Mouse (Mus musculus) testis, adult 2 months (tissue): ENCODE results near the gene Ndufs3. TPM values are rescaled to one million over a fixed set of nuclear protein-coding genes. Genes with fewer than 3 reads are reported as not detected.
A peak's percentile ranks its signal among the peaks of the same experiment; 100 is the strongest.

Source experiments
- H3K27ac ChIP-seq: fragments of 200-500 bp; 2 replicates; pipeline ENCODE4 v1.5.1; 2012; ENCODE audit warnings: low read depth, low read length; ENCODE audit not compliant: control insufficient read depth, insufficient read depth
- H3K27me3 ChIP-seq: fragments of 200-500 bp; 2 replicates; pipeline ENCODE4 v1.6.1; 2012; ENCODE audit warnings: mild to moderate bottlenecking, low read length, moderate library complexity; ENCODE audit not compliant: control insufficient read depth, insufficient read depth
- H3K36me3 ChIP-seq: fragments of 200-500 bp; 2 replicates; pipeline ENCODE4 v1.6.1; 2012; ENCODE audit warnings: mild to moderate bottlenecking, low read length; ENCODE audit not compliant: control insufficient read depth, insufficient read depth
- H3K4me1 ChIP-seq: fragments of 200-500 bp; 2 replicates; pipeline ENCODE4 v1.6.1; 2012; ENCODE audit warnings: low read length; ENCODE audit not compliant: control insufficient read depth, insufficient read depth
- H3K4me3 ChIP-seq: fragments of 200-500 bp; 2 replicates; pipeline ENCODE4 v1.5.1; 2012; ENCODE audit warnings: low read depth, mild to moderate bottlenecking, low read length, moderate library complexity, mixed read lengths; ENCODE audit not compliant: control insufficient read depth
- CTCF ChIP-seq: fragments of 200-500 bp; IDR thresholded peaks from 2 replicates; pipeline ENCODE4 v1.5.1; 2012; ENCODE audit warnings: low read depth, mild to moderate bottlenecking, inconsistent platforms, low read length, moderate library complexity; ENCODE audit not compliant: control insufficient read depth, insufficient read depth, insufficient replicate concordance
- POLR2A ChIP-seq: fragments of 200-500 bp; IDR thresholded peaks from 2 replicates; pipeline ENCODE4 v1.6.1; 2012; ENCODE audit warnings: low read depth, mild to moderate bottlenecking, inconsistent platforms, low read length, moderate library complexity; ENCODE audit not compliant: control insufficient read depth
- polyA plus RNA-seq: library from polyadenylated mRNA; depleted of rRNA; stranded (reverse); fragments of >200 nt; gene quantifications from 2 replicates; pipeline ENCODE4 v1.2.3, GENCODE M21; 2012

Gene Ndufs3
- polyA plus RNA-seq, 1 experiment, result 170 TPM

DNA sequence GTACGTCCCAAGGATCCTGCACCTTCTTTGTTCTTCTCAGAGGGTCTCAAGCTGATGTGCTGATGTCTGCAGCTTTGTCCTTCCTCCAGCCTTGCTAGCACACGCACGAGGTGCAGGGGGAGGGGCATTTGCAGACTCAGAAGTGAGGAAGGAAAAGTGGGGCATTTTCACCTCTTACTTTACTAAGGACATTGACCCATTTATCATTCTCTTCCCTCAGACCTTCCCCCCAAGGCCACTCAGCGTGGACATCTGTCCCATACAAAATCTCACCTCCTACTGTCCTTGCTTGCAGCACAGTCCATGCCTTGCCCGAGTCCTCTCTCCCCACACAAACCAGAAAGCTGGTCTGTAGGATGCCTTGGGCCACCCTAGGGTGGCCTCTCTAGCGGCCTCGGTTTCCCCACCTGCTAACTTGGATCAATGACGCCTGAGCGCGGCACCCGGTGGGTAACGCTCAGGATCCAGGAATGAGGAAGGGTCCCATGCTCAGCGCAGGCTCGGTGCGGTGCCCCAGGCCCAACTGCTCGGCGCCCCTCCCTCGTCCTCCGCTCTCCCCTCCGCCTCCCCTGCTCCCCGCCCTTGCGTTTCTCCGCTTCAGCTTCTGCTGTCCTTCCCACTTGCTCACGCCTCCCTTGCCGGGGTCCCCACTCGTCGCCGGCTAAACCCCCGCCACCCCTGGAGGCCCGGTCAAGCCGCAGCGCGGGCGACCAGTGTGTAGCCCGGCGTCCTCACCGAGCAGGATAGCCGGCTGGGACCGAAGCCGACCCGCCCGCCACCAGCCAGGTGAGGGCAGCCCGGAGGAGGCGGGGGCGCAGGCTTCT is 19.2 kb downstream of the Ndufs3 start, which contains the start of gene C1qtnf4:
Gene C1qtnf4, plus strand, starts transcription at position 643 of the 824 bp plus-strand sequence.
- Histone ChIP-seq H3K4me1 (peaks cover 19% of the 10 kb centered on the region), H3K4me3 (peak within 1 kb of the TSS; percentile 20), H3K27me3 (no peaks in the 10 kb centered on the region), H3K36me3 (no peaks in the 10 kb centered on the region), H3K27ac (no peak within 1 kb of the TSS)
- TF ChIP-seq CTCF (no peak), POLR2A (0 out of 2 replicates have a peak, but pooled peaks have one; percentile 21)

DNA sequence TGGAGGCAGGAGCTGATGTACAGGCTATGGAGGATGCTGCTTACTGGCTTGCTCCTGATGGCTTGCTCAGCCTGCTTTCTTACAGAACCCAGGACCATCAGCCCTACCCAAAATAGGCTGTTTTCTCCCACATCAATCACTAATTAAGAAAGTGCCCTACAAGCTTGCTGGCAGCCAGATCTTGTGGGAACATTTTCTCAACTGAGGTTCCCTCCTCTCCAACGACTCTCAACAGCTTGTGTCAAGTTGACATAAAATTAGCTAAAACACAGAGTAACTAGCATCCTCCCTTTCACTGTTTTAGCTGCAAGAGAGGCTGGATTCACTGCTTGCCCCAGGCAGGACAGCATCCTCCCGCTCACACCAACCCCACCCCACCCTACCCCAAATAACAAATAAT is 22.8 kb downstream of the Ndufs3 start:
- no peaks in the 10 kb centered on the region for H3K36me3 ChIP-seq
- no peak overlapping the region for H3K27ac ChIP-seq
- TF ChIP-seq POLR2A, result no peak
- no peak for TF ChIP-seq CTCF
- peaks cover 16% of the 10 kb centered on the region for H3K4me1 ChIP-seq
- no peak overlapping the region for H3K4me3 ChIP-seq
- no peaks in the 10 kb centered on the region for H3K27me3 ChIP-seq

DNA sequence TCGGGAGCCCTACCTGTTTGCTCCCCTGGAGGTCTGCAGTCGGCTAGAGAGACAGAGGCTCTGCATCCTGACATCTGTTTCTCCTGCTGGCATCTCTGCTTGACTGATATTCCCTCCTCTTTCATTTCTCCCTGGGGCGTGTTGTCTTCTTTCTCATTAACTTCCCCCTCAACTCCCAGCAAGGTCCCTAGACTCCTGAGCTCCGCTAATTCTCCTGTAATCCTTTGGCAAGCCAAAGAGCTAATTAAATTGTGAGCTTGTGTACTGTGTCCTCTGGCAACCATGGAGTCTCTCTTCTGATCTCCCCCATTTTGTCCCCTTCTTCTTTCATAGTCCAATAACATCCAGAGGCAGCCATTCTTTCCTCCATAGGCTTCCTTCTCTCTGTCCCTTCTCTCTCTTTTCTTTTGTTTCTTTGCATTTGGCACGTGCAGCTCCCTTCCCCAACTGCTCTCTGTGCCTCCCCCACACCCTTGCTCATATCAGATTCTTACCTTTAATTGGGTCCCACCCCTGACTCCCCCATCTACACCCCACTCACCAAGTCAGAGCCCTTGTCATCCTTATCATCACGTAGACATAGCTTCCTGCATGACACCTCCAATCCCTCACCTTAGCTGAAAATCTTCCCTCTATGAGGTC is 24.4 kb downstream of the Ndufs3 start:
- TF ChIP-seq POLR2A (no peak), CTCF (no peak)

DNA sequence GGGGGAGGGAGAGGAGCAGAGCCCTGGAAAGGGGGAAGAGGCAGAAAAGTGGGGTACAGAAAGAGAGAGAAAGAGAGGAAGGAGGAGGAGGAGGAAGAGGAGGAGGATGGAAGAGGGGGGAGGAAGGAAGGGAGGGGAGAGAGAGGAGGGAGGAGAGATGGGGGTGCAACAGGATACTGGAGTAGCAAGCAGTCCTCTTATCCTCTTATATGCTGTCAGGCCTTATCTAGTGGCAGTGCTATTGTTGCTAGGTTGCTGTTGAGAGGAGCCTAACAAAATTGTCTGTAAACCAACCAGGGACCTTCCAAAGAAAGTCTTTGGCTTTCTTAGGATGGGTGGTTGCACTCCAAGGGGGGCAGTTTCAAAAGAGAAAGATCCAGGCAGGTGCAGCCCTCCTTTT is 25.2 kb downstream of the Ndufs3 start:
- Histone ChIP-seq H3K4me1 (no peaks in the 10 kb centered on the region), H3K4me3 (no peak overlapping the region), H3K27ac (no peak overlapping the region), H3K27me3 (no peaks in the 10 kb centered on the region), H3K36me3 (no peaks in the 10 kb centered on the region)
- TF ChIP-seq CTCF (no peak), POLR2A (no peak)

More for the DNA sequence above, 24.4 kb downstream of the Ndufs3 start:
- H3K4me3 ChIP-seq, result no peak overlapping the region
- no peak overlapping the region for H3K27ac ChIP-seq
- no peaks in the 10 kb centered on the region for H3K36me3 ChIP-seq
- no peaks in the 10 kb centered on the region for H3K27me3 ChIP-seq
- H3K4me1 ChIP-seq, result peaks cover 5% of the 10 kb centered on the region

DNA sequence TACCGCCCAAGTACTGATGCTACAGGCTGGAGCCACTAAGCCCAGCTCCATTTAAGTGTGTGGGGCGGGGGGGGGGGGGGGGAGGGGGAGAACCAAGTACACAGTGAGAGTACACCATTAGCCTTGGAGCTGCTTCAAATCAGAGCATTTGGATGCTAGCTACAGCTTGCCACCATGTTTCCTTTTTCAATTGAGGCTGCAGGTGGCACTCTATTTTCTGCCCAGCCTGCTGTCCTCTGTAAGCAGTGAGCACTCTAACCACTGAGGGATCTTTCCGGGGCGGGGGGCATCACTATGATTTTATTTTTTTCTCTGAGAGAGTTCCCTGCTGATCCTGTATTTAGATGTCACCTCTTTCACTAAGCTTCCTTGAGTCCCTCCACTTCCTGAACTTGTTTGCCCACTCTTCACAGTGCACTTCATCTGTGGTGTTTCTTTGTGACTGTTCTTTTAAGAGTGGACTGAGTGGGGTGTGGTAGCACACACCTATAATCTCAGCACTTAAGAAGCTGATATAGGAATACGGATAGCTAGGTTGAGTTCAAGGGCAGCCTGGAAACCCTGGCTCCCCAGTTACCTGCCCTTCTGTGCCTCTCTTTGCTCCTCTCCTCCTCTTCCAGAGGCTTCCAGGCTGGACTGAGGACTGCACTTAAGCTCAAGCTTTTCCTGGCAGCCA is 26.9 kb downstream of the Ndufs3 start:
- Histone ChIP-seq H3K4me1 (no peaks in the 10 kb centered on the region), H3K4me3 (no peak overlapping the region), H3K36me3 (no peaks in the 10 kb centered on the region), H3K27me3 (no peaks in the 10 kb centered on the region), H3K27ac (no peak overlapping the region)
- TF ChIP-seq CTCF, result no peak
- TF ChIP-seq POLR2A, result no peak

DNA sequence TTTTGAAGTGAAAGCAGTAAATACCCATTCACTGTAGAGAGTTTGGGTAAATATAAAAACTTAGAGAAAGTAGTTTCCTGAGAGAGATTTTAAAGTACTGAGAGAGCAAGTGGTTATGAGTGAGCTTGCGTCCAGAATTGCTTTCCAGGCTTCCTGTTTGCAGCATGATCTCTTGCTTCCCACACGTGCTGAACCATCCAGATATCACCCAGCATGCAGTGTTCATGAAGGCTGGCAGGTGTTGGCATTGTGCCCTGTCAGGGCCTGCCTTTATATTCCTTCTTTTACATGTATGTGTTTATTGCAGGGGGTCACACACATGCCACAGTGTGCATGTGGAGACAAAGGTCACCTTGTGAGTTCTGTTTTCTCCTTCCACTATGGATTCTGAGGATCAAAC is 29.4 kb downstream of the Ndufs3 start:
- no peak overlapping the region for H3K4me3 ChIP-seq
- H3K36me3 ChIP-seq, result no peaks in the 10 kb centered on the region
- H3K27ac ChIP-seq, result no peak overlapping the region
- no peak for TF ChIP-seq CTCF
- TF ChIP-seq POLR2A, result no peak
- no peaks in the 10 kb centered on the region for H3K27me3 ChIP-seq
- H3K4me1 ChIP-seq, result no peaks in the 10 kb centered on the region; the same call in 1 of the 2 replicates

DNA sequence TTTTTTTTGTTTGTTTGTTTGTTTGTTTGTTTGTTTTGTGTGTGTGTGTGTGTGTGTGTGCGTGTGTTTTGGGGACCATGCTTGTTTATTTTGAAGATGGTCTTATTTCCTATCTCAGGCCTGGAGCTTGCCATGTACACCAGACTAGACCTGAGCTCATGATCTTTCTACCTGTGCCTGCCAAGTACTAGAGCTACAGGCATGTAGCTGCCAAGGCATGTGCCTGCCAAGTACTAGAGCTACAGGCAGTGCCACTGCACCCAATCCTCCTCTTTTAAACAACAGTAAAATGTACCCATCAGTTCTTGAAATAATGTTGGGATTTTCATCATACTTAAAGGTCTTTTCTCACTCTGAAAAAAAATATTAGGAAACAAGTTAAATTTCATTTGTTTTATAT is 30.6 kb downstream of the Ndufs3 start:
- H3K36me3 ChIP-seq, result no peaks in the 10 kb centered on the region
- no peak overlapping the region for H3K27ac ChIP-seq
- H3K4me3 ChIP-seq, result no peak overlapping the region
- TF ChIP-seq CTCF (no peak), POLR2A (no peak)
- peaks cover 3% of the 10 kb centered on the region; the same call in 1 of the 2 replicates for H3K4me1 ChIP-seq
- no peaks in the 10 kb centered on the region for H3K27me3 ChIP-seq
